Mouse (Mus musculus): ENCODE data around the gene Usp50.

- no peak for TF ChIP-seq GATA1 (IDR thresholded peaks at IDR 0.05; ENCODE audit: borderline replicate concordance, low read length)
- TF ChIP-seq FLI1 (IDR thresholded peaks at IDR 0.05; ENCODE audit: low read length): no peak
These were observed 11.1 kb downstream of the Usp50 start for GRCm38 (mm10) chr2:126772217-126772616.
